Mouse (Mus musculus) activated CD4-positive, CD25-positive, alpha-beta regulatory T cell, adult 4 months (primary cell): ENCODE measurements around the gene Car3. TPM values are rescaled to one million over a fixed set of nuclear protein-coding genes. Genes with fewer than 3 reads are reported as not detected.

Experiments used
- ATAC-seq: one replicate; pipeline ENCODE4 v1.8.0; 2017
- polyA plus RNA-seq, 2 experiments: library from polyadenylated mRNA; unstranded; fragments of 100-300 nt; shearing (Covaris generic); gene quantifications; one replicate each; pipeline ENCODE4 v1.2.1; 2017

Car3 gene
- polyA plus RNA-seq, 2 experiments from 2014 or later: 0.52 TPM; not detected in 1

DNA sequence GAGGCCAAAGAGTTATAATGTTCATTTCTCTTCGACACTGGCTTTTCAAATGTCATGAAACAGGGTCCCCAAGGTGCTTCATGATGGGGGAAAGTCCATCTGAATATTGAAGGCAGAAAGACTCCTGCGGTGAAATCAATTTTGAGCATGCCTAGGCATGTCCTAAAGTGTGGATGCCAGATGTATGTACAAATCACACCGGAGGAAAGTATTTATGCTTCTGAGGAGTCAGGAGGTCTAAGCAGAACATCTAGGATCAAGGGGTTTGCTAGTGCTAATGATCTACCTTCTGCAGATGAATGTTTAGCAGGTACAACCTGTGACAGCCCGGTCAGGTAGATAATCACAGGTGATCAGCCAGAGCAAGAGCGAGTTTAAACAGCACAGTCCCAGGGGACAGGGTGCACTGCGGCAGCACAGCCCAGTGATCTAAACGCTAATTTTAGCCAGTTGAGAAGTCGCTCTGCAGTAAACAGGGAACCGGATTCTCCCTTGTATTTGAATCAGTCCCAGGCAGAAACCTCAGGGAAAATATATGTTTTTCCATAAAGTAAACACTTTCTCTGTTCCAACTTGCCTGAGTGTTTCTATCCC lies 13.1 kb downstream of the Car3 start:
- no peak for ATAC-seq

DNA sequence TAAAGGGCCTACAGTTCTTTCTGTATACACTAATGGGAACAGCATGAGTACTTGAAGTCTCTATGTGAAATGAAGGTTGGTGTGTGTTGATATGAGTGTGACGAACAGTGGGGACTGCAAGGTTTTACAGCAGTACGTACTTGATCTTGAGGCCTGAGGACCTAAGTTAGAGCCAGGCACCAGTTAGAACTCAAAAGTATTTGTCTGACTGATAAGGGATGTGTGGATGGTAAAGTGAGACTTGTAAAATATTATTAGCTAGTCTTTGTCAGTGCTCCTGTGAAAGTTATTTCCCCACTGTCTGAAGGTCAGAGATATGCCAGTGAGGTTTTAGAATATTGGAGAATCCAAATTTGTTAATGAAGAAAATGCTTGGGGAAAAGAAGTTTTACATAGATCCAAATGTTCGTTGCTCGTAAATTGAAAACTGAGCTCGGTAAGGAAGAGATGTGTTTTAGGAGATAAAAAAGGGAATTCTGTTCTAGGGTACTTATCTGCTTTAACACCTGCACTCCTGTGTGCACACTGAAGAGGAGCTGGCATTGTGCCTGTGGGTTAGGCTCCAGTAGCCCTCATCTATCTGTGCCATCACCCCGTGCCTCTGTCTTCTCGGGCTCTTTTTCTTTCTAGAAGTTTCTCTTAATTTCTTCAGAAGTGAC lies 14.1 kb downstream of the Car3 start:
- ATAC-seq: no peak

DNA sequence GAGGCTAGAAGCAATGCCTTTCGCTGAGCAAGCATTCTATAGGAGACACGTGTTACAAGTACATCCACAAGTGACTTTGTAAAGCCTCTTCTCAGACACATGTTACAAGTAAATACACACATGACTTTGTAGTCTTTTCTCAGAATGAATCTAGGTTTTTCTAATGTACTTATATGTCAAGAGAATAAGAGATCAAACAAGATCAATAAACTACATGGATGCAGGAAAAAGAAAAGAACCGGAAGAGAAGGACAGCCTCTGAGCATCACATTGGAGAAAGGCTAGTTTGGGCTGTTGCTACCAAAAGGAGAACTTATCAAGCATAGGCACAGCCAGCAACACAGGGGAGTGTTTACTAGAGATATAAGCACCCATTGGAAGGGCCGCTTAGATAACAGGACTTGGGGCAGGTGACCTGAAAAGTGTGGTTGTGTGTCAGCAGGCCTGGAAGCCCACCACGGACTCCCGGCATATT lies 15.5 kb downstream of the Car3 start:
- ATAC-seq: no peak

DNA sequence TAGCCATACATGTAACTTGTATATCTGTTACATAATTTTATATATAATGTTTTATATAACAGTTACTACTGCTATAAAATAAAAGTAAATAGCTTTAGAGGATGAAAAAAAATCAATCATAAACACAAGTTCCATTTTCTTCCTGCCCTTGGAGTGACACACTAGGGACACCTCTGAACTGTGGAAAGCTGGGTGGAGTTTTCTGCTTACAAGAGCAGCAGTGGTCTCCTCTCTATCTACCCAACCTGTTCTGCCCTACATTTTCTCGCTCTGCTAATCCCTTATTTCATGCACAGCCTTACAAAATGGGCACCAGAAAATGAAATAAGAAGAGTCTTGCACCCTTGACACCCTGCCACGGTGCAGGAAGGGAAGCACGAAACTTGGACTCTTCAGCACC lies 16.0 kb downstream of the Car3 start:
- ATAC-seq: no peak

DNA sequence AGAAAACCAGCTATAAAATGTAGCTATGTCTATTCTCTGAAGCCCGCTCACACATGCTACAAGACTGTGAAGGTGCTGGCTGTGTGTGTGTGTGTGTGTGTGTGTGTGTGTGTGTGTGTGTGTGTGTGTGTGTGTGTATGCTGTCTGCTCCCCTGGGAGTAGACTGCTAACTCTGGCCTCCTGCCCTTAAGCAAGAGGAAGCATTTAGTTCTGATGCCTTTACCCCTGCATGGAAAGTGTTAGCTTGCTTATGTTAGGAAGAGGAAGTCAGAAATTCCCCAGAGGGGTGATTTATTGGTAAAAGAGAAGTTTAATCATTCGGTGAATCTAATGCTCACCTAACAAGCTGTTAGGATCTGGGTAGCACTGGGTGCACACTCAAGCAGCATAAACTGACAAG lies 17.0 kb downstream of the Car3 start:
- no peak for ATAC-seq

DNA sequence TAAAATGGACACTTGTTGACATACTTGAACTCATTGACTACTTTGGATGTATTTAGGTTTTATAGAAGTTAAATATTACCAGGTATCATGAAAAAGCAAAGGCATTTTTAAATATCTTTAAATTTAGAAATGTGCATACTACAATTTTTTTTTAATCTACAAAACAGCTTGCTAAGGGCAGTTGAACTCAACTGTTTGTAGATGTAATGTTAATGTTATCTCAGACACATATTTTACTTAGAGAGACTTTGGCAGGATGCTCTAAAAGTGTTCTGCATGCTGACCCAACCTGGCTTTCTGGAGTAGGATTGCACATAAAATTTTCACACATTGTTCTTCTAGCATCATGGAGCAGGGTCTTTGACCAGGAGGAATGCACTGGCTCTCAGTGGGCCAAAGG lies 18.7 kb downstream of the Car3 start:
- ATAC-seq: no peak

DNA sequence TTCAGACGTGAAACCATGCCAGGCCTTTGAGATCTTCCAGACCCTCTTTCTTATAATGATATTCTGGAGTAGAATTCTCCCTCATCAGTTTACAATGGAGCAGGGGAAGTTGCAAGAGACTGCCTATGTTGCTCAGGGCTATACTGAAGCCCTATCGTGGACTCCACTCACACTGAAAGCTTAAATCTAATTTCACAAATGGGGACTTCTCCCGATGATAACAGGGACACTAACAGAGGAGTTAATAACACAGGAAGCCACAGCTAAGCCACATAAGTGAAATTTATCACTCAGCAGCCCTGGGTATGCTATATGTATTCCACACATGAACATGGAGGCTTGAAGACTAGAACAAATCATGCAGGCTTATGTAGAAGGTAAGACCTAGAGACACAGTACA lies 19.4 kb downstream of the Car3 start:
- no peak for ATAC-seq

DNA sequence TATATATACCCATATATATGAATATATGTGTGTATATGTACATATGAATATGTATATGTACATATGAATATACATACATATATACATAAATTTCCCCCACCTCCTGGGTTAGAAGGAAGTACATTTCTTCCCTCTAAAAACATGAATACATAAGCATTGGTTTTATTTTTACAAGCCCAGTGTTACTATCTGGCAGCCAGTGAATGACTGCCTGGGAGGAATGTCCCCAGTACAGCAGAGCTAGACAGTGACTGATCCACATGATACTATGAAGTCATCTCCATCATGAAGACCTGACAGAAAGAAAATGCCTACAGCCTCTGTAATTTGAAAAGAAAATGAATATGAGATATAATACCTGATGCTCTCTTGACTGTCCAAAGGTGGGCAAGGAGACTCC lies 21.5 kb downstream of the Car3 start:
- ATAC-seq: no peak

DNA sequence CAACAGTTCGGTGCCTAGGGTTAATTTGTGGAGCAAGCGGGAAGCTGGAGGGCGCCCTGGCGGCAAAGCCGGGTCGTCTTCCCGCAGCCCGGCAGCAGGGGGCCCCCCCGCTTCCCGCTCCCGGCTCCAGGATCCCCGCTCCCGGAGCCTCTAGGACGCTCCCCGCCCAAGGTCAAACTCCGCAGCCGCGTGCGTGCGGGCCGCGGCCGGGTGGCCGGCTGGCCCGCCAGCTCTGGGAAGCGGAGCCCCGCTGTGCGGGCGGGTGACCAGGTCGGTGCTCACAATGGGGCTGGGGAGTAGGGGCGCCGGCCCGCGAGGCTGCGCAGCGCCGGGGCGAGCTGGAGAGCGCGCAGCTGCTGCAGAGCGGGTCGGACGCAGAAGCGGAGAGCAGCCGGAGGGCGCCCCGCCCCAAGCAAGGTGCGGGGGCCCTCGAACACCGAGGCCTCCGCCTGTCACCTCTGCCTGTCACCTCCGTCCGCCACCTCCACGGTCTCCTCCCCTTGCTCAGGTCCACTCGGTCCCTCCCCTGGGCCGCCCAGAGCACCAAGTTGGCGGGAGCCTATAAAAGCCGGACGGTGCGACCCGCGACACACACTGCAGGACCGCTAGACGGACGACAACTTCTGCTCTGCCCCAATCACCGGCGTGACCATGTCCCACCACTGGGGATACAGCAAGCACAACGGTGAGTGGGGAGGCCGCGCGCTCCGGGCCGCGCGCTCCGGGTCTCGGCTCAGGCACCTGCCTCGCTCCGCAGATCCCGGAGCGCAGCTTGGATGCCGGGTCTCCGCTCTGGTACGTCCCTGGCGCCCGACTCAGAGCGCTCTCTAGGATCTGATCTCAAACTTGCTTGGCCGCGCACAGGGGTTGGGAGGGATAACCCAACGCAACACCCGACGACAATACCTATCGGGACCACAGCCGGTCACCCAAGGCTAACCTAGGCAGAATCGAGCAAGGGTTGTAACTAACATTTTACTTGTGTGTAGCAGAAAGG lies 23.1 kb downstream of the Car3 start, which contains the start of gene Car2:
Gene Car2, plus strand, starts transcription at position 172 of the 997 bp plus-strand sequence.
- ATAC-seq: peak; percentile 59

DNA sequence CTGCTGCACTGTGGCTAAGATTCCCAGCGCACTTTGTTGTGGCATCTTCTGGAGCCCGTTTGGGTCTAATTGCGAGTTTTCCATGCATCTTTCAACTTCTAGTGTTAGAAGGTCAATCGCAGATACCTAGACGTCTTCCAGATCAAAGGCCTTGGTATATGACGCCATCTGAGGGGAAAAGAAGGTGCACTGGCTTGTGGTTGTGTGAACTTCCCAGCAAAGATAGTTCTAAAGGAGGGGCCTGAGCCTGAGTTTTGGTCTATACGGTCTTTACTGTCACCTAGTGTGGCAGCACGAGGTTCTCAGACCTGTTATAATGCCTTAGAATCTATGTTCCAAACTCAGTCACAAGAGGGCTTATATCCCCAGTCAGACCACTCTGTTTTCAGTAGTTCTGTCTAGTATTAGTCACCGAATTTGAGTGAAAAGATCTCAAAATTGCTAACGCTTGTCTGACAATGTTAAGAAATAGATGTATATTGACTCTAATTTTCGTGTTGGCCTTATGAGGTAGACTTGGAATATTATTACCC lies 23.9 kb downstream of the Car3 start:
- ATAC-seq: no peak

DNA sequence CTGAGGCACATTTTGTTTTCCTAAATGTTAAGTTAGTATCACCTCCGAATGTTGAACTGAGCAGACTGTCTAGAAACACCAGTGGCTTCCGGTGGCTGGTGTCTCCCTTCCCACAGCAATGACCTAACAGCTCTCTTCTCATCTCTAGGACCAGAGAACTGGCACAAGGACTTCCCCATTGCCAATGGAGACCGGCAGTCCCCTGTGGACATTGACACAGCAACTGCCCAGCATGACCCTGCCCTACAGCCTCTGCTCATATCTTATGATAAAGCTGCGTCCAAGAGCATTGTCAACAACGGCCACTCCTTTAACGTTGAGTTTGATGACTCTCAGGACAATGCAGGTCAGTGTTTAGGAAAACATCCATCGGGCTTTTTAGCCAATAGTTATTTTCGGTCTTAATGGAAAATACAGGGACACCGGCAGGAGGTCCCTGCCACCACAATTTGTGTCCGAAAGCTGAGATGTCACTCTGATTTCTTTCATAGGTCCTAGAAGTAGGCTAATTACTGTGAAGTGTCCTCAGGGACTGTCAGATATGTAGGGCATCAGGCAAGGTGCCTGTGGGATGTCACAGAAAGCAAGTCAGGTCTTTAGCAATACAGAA lies 24.5 kb downstream of the Car3 start:
- ATAC-seq: no peak

DNA sequence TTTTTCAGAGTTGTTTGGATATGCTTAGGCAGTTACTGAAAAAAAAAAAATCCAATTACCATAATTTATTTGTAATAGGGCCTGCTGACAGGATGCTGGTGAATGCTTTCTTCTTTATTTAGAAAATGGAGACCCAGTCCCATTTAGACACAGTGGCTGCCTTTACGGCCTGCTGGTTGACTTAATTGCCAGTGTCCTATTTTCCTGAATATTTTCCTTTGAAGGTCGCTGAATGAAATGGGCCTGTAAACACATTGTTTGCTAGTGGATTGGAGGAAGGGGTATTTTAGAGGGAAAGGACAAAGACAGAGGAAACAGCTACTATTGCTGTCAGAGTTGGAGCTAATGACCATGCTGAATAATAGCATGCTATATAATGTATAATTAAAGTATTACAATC lies 25.2 kb downstream of the Car3 start:
- no peak for ATAC-seq

DNA sequence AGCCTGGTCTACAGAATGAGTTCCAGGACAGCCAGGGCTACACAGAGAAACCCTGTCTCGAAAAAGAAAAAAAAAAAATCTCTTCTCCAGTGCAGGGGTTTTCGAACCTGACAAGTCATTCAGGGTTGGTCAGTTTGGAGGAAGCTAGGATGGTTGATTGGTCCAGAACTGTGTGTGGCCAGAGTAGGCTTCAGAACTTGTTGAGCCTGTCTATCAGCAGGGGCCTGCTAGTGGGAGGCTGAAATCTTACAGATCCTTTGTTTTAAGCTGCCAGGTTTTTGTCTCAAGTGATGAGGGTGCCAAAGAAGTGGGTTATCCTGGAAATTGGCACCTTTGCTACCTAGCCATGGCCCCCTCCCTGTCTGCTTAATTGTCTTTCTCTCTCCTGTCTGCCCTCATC lies 25.8 kb downstream of the Car3 start:
- ATAC-seq: no peak

DNA sequence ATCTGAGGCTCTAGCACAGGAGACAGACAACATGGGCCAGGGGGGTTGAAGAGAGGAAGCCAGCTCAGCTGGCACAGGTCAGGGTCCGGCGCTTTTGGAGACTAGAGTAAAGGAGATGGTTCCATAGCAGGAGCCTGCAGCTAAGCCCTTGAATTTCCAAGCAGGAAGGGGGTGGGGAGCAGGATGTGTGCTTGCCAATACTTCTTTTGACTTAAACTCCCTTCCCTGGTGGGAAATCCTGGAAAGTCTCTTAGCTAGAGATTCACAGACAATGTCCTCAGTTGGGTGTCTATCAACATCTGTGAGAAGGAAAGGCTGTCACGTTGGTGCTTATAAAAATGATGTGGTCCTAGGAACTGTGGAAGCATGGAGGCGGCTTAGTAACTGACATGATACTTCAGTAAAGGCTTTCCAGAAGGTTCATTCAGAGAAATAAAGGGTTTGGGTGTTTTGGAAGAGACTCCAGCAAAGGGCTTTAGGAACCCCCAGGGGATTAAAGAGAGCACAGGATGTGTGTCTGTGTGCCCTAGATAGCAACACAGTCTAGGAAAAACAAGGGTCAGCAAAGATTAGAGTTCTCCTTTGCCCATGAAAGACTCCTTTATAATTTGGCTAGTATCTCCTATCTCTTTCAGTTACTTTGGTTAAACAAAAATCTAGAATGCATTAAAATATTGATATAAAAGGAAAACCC lies 26.6 kb downstream of the Car3 start:
- ATAC-seq: no peak

DNA sequence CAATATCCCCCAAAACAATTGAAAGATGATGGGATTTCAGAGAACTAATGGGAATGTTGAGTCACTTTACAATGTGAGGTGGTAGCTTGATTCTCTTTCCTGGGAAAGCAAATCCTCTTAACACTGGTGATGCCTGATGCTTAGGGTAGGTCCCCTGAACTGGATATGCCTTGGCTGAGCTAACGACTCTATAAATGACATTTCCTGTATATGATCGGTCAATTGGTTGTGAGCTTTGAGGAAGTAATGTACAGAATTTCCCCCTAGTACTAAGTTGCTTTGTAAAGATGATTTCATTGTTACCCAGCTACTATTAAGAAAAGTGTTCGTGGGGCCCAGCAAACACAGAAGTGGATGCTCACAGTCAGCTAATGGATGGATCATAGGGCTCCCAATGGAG lies 29.7 kb downstream of the Car3 start:
- ATAC-seq: no peak

DNA sequence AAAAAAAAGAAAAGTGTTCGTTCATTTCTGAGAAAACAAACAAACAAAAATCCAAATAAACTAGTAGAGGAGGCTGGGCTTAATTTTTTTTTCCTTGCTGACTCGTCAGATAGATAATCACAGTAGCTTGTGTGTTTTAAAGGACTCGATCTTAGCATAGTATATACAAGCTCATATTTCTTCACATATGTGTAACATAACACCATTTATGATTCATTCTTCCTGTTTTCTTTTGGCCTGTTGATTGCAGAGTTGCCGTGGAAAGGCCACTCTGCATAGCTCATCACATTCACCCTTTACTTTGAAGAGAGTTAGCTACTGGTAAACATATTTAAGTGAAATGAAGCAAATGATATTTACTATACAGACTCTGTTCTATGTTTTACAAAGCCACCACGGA lies 30.4 kb downstream of the Car3 start:
- ATAC-seq: no peak

DNA sequence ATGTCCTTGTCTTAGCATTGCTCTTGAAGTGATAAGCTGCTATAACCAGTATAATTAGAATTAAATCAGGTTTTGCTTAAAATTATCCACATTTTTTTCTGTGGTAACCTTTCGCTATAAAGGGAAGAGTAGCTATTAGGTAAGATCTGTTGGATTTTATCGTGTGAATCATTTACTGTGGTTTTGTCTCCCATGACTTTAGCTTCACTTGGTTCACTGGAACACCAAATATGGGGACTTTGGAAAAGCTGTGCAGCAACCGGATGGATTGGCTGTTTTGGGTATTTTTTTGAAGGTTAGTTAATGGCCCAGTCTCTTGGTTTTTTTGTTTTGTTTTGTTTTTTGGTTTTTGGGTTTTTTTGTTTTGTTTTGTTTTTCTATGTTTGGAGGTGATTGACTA lies 32.0 kb downstream of the Car3 start:
- ATAC-seq: no peak

DNA sequence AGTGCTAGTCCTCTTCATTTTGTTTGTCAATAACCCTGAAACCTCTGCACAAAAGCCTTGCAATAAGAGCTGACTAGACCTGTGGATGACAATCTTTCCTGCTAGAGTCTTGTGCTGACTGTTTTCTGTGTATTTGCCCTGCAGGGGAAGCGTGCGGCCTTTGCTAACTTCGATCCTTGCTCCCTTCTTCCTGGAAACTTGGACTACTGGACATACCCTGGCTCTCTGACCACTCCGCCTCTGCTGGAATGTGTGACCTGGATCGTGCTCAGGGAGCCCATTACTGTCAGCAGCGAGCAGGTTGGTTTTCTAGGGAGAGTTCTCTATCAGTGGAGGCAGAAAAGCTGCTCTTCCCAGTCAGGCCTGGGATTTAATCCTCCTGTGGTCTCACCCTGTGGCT lies 34.5 kb downstream of the Car3 start:
- ATAC-seq: no peak

DNA sequence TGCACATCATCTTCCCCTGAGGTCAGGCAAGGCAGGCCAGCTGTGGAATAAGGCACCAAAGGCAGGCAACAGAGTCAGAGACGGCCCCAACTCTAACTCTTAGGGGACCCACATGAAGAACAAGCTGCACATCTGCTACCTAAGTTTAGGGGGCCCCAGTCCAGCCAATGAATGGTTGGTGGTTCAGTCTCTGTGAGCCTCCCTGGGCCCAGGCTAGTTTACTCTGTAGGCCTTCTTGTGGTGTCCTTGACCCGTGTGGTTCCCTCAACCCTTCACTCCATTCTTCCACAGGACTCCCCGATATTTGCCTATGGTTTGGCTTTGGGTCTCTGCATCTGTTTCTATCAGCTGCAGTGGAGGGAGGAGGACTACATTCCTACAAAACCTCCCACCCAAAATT lies 40.1 kb downstream of the Car3 start:
- ATAC-seq: no peak

DNA sequence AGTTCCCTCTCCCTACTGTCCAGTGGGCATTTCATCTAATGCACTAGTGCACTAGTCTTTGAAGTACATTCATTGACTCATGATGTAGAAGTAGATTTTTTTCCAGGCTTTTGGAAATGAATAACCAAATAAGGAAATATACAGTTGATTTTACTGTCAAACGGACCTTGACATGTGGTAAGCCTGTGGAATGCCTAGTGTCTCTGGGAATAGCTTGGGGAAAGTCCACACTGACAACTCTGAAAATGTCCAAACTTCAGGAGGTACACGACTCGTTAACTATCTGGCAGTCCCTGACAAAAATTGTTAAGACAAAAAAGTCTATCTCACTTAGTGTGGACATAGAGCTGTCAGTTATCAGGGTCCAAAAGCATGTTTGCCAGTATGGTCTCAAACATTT lies 40.9 kb downstream of the Car3 start:
- ATAC-seq: no peak

DNA sequence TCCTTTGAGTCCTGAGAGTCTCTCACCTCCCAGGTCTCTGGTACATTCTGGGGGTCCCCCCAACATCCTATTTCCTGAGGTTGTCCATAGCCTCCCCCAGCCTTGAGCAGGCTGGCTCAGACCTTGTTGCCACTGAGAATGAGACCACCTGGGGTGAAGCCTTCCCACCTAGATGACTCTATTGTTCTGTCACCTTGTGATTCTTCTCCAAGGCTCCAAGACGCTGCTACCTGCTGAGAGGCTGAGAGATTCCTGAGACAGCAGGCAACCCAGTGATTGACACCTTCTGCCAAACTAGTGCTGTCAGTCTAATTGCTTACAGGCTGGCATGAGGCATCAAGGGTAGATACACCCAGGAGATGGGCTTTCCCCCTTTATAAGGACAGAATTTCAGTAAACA lies 44.0 kb downstream of the Car3 start:
- ATAC-seq: no peak

DNA sequence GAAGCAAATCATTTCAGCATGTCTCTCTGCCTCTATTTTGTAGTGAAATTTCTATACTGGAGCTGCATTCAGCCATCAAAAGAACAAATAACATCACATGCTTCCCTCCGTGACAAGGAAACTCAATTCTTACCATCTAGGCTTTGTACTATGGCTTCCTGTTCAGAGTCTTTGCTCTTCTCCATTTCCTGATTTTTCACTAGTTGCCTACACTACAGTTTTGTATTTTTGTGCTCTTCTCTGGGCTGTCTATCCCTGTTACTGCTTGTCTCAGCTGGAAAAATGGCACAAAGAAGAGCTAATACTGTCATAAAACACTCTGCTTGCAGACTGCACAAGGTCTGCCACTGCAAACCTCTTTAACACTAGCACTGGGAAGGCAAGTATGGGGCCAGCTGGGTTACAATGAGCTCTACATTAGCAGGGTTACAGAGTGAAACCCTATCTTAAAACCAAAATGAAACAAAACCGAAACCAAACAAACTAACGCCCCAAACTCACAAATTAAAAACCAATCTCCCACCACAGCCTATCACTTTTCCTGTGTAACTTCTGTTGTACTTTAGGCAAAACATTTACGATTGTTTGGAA lies 48.8 kb downstream of the Car3 start:
- peak; percentile 78 for ATAC-seq
